Mouse (Mus musculus): ENCODE measurements at regions not wholly inside any gene's neighbourhood (a gene's known extent, or its start where the extent isn't known, plus 50 kb on each side); places are given as distances from the start of the nearest gene placed in this dataset.

GRCm38 (mm10) chr15:74461935-74462334 lies 174.2 kb downstream of the Mroh4 start:
- DNase-seq = no peak

DNA sequence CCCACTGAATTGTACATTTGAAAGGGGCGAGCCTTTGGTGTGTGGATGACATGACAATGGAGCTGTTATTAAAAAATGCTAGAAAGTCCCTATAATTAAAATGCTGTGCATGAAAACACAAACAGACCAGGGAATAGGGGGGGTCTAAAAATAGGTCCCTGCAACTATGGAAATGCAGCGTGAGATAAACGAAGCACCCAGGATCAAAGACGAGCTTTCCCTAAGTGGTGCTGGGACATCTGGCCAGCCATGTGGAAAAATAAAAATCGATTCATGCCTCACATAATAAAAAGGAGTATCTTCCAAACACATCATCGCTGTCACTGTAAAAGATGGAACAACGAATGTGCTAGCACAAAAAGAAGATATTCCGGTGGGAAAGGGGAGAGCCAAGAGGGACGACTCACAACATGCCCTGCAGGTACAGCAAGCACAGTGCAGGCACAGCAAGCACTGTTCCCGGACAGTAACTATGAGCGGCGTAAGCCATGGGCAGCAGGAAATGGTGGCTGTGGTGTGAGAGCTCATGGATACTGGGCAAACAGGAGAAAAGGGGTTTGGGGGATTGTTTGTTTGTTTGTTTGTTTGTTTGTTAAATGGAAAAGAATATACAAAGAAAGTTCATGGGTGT lies 176.7 kb downstream of the Mroh4 start:
- no peak for DNase-seq

GRCm38 (mm10) chr15:74458940-74459339 lies 177.2 kb downstream of the Mroh4 start:
- no peak for DNase-seq

- DNase-seq = no peak
Measured at GRCm38 (mm10) chr15:74457965-74458364, 178.2 kb downstream of the Mroh4 start.

GRCm38 (mm10) chr15:74456675-74457040 lies 179.5 kb downstream of the Mroh4 start:
- DNase-seq = no peak

DNA sequence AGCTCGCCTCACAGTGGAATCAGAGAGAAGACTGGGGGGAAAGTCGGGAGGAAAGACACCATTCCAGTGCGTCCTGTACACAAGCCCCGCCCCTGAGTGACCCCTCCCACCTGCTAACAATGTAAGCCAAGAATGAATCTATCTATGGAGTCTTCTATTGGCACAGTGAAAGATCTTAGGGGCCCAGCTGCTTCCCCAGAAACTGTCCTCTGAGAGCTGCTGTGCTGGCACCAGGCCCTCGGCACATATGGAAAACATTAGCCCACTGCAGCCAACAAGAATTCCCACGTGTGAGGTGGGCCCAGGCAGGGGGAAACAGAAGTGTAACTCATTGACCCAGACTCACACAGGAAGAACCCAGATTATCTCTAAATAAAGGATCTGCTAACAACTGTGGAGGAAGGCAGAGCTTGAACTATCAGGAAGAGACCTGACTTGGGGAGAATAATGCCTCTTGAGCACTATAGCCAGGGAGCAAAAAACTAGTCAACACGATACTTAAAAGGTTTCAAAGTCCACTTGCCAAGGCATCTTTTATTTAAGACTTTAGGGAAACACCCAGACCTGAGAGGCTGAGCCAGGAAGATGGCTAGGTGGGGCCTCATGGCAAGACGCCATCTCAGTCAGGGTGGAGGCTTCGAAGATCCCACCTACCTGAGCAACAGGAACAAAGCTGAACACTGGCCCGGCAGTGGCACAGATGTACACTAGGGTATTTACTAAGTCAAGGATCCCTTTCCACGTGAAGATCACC lies 180.1 kb downstream of the Mroh4 start:
- no peak for DNase-seq

DNA sequence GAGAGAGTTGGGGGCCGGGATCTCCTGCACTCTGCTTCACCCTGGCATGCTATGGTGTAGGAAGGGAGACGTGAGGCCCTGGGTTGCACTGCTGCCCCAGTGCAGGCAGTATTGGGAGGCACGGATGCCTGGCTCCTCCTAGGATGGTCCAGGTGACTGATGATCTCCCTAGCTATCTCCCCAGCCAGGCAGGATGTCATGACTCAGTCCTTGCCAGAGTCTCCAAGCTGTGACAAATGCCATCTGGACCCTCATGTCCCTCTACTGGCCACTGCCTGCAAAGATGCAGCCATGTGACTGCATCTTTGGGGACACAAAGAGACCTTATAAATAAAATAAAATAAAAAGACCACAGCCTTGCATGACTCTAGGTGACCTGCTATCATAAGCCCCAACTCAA lies 181.6 kb downstream of the Mroh4 start:
- DNase-seq = no peak

DNA sequence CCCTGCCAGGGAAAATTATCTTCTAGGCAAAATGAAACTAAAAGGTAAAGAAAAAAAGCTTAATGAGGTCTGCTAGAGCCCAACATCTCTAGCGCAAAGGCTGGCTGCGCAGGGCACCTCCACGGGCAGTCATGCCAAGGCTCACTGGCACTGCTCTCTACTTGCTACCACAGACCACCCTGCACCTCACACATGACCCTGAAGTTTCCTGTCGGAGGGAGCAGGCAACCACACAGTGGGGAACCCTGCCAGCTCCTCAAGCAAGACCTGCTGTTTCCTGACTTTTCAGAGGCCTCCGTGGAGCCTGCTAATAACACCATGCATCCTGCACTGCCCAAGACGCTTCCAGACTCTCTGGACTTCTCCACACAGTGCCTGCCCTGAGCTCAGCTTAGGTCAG lies 182.3 kb downstream of the Mroh4 start:
- DNase-seq = no peak

DNA sequence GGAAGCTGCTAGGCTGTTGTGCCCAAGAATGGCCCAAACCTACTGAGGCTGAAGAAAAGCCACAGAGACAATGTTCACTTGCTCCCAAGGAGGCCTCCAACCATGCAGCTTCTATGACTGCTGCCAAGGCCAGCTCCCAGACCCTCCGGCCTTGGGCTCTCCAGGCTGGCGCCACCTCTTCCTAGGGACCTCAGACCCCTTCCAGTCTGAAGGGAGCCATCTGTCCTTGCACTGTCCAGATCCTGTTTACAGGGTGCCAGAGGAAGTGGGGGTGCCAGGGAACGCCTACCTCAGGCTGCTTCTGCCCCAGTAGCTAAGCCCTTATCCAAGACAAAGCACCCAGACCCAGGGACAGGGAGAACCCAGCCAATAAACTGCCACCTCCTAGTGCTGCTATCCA lies 183.7 kb downstream of the Mroh4 start:
- no peak for DNase-seq

GRCm38 (mm10) chr15:74441889-74442288 lies 194.3 kb downstream of the Mroh4 start:
- no peak for DNase-seq

- no peak for DNase-seq
Measured at GRCm38 (mm10) chr15:74426989-74427388, 209.2 kb downstream of the Mroh4 start.

GRCm38 (mm10) chr15:74423001-74423400 lies 213.2 kb downstream of the Mroh4 start:
- DNase-seq = no peak

DNA sequence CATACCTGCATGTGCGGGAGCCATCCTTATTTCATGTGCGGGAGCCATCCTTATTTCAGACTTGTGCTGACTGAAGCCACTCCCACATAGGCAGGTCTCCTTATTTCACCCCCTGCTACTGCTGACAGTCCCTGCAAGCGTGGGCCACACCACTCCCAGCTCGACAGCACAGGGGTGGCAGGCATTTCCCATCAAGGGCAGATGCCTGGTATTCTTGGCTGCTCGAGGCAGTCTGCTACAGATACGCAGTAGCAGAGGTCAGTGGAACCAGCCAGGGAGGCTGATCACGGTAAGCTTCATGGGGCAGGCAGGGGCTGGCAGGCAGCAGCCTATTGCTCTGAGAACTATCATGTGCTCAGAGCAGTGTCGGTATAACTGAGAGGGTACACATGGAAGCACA lies 215.6 kb downstream of the Mroh4 start:
- no peak for DNase-seq

DNA sequence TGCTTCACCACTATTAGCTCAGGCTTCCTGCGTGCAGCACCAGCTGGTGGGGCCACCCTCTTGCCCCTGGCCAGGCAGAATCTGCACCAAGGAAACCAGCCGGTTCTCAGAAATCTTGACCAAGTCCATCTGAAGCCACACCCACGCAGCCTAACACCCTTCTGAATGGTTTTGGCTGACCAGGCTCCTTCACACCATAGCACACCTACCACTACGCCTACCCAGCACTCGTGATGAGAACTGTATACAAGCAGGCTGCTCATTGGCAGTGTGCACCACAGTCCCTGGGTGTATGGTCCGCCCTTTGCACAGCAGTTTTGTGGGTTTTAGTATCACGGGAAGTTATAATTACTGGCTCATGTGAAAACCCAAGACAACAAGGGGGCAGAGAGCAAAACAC lies 217.5 kb downstream of the Mroh4 start:
- DNase-seq = no peak

DNA sequence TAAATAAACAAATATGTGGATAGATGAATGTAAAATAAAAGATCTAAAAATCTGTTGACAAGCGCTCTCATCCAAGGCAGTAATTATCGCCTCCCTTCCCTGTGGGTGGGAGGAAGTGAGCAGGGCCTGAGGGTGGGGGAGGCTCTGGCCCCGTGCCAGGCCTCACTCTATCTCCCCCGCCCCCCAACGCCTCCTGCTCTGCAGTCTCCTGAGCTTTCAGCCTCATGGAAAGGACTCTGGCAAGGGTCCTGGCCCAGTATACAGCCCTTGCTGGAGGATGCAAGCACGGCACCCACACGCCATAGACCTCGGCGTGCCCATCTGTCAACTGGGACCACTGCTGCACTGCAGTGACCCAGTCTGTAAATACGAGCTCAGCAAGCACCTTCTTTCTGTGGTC lies 222.9 kb downstream of the Mroh4 start:
- no peak for DNase-seq

GRCm38 (mm10) chr15:74412261-74412660 lies 223.9 kb downstream of the Mroh4 start:
- DNase-seq = no peak

DNA sequence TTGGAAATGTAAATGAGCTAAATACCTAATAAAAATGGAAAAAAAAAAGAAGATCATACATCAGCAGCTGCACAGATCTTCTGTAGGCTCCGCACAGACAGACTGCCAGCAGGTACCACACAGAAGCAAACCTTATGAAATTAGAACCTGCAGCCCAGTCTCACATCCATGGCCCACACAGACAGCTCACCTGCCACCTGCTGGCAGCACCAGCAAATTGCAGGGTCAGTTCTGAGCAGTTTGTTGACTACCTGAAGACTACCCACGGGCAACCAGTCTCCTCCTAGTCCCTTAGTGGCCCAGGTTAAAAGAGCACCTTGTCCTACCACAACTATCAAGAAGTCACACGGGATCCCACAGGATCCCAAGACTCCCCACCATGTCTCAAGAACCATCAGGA lies 225.1 kb downstream of the Mroh4 start:
- DNase-seq = no peak

- no peak for DNase-seq
Measured at GRCm38 (mm10) chr15:74404866-74405265, 231.3 kb downstream of the Mroh4 start.

- DNase-seq = no peak
Measured at GRCm38 (mm10) chr15:74401275-74401674, 234.9 kb downstream of the Mroh4 start.

DNA sequence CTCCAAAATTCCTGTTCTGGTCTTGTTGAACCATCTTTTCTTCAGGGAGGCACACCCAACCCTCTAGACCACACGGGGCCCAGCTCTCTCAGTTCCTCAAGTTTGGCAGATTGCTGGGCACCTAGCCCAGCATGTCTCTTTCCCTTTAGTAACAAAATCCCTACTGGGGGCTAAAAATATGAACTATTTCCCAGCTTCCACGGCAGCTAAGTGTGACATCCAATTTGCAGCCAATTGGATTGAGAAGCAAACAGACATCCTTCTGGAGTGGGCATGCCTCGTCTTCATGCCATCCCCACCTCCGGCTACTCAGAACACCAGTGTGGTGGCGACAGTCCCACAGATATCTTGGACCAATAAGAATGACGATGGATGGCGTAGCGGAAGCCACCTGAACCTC lies 240.1 kb downstream of the Mroh4 start:
- DNase-seq = no peak

- no peak for DNase-seq
Measured at GRCm38 (mm10) chr15:74387533-74387932, 248.6 kb downstream of the Mroh4 start.

DNA sequence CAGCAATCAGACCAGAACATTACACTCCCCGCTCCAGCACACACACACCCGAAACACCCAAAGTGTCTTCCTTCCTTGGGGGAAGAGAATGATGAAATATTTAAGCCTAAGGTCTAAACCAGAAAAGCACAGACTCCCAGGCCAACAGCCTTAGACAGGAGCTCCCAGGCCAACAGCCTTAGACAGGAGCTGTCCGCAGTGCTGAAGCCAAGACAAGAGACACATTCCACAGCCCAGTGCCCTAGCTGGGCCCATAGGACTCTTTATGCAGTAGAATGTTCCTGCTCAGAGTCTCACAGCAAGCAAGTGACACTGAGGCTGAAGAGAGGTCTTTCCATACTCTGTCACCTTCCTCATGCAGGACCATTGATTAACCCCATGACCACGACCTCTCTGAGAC lies 253.6 kb downstream of the Mroh4 start:
- DNase-seq = no peak

GRCm38 (mm10) chr15:74379366-74379765 lies 256.8 kb downstream of the Mroh4 start:
- DNase-seq = no peak

GRCm38 (mm10) chr15:74369461-74369860 lies 266.7 kb downstream of the Mroh4 start:
- no peak for DNase-seq

- no peak for DNase-seq
Measured at GRCm38 (mm10) chr15:74347911-74348310, 288.2 kb downstream of the Mroh4 start.

All from adrenal gland, adult 8-10 months (tissue).